Mouse (Mus musculus) midbrain, embryonic 15.5 days (tissue): Measurements from ENCODE around the gene Rbm20. TPM values are rescaled to one million over a fixed set of nuclear protein-coding genes. Genes with fewer than 3 reads are reported as not detected.

Source experiments
- ATAC-seq: fragments of 200-750 bp; cut with Nextera tagmentation; replicated peaks from 2 replicates; pipeline ENCODE4 v1.8.0; 2017; ENCODE audit warnings: moderate TSS enrichment
- H3K27ac ChIP-seq: fragments of 300-500 bp; sonication (generic); 2 replicates; pipeline ENCODE4 v1.5.1; 2015; ENCODE audit warnings: mild to moderate bottlenecking, inconsistent platforms
- H3K27me3 ChIP-seq: fragments of 300-500 bp; sonication (generic); replicated peaks from 2 replicates; pipeline ENCODE4 v1.6.1; 2015; ENCODE audit warnings: inconsistent platforms
- H3K36me3 ChIP-seq: fragments of 300-500 bp; sonication (generic); replicated peaks from 2 replicates; pipeline ENCODE4 v1.6.1; 2015; ENCODE audit warnings: inconsistent platforms
- H3K4me1 ChIP-seq: fragments of 300-500 bp; sonication (generic); 2 replicates; pipeline ENCODE4 v1.6.1; 2015; ENCODE audit warnings: inconsistent platforms
- H3K4me2 ChIP-seq: fragments of 300-500 bp; sonication (generic); 2 replicates; pipeline ENCODE4 v1.6.1; 2015; ENCODE audit warnings: inconsistent platforms, mild to moderate bottlenecking, moderate library complexity
- H3K4me3 ChIP-seq: fragments of 300-500 bp; sonication (generic); 2 replicates; pipeline ENCODE4 v1.5.1; 2015; ENCODE audit warnings: mild to moderate bottlenecking, inconsistent platforms
- H3K9ac ChIP-seq: fragments of 300-500 bp; sonication (generic); 2 replicates; pipeline ENCODE4 v1.6.1; 2015; ENCODE audit warnings: mild to moderate bottlenecking, inconsistent platforms
- H3K9me3 ChIP-seq: fragments of 300-500 bp; sonication (generic); 2 replicates; pipeline ENCODE4 v1.6.1; 2016; ENCODE audit warnings: inconsistent platforms
- WGBS: fragments of 180-500 bp; shearing (Covaris S2); methylation state at CpG from one replicate; pipeline ENCODE4 v1.1.7; 2015; ENCODE audit warnings: mixed read lengths; 5-methylcytosine and 5-hydroxymethylcytosine counted together
- polyA plus RNA-seq: library from polyadenylated mRNA; unstranded; fragments of >200 nt; fragmentation: Nextera tagmentation; extraction: Ambion mirVana; gene quantifications from 2 replicates; pipeline ENCODE4 v1.2.1, GENCODE M21; 2015

Rbm20 gene
- polyA plus RNA-seq, 1 experiment from 2014 or later, result 1.0 TPM

- no peaks in the 10 kb centered on the region for H3K36me3 ChIP-seq
- no peak overlapping the region for H3K9ac ChIP-seq
- WGBS, result 81% methylated on average over 11 of the region's 11 CpGs
- no peaks in the 10 kb centered on the region for H3K27me3 ChIP-seq
- ATAC-seq, result no peak
- no peak overlapping the region for H3K4me2 ChIP-seq
- H3K4me3 ChIP-seq, result no peak overlapping the region
- no peak overlapping the region for H3K27ac ChIP-seq
- no peaks in the 10 kb centered on the region for H3K9me3 ChIP-seq
- H3K4me1 ChIP-seq, result no peaks in the 10 kb centered on the region
Observed at GRCm38 (mm10) chr19:53726755-53727154, 49.6 kb downstream of the Rbm20 start.

DNA sequence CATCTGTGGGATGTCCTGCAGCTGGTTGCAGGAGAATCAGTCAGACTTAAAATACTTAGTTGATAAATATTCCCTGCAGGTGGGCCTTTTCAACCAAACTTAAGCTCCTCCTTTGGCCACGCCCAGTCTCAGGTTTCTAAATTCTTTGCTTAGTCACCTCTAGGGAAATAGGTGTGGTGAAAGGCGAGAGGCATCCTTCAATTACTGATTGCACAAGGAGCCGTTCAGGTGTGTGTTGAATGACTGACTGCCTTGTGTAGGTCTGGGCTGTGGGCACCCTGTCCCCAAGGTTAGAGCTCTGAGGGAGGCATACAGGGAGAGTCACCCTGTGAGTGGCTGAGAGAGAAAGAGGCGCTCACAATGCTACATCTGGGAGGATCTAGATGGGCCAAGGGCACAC lies 50.2 kb downstream of the Rbm20 start:
- Histone ChIP-seq H3K27me3 (no peaks in the 10 kb centered on the region), H3K27ac (no peak overlapping the region), H3K9ac (no peak overlapping the region), H3K4me1 (no peaks in the 10 kb centered on the region), H3K9me3 (no peaks in the 10 kb centered on the region), H3K36me3 (no peaks in the 10 kb centered on the region), H3K4me2 (no peak overlapping the region), H3K4me3 (no peak overlapping the region)
- no peak for ATAC-seq
- 66% methylated on average over 4 of the region's 4 CpGs for WGBS

DNA sequence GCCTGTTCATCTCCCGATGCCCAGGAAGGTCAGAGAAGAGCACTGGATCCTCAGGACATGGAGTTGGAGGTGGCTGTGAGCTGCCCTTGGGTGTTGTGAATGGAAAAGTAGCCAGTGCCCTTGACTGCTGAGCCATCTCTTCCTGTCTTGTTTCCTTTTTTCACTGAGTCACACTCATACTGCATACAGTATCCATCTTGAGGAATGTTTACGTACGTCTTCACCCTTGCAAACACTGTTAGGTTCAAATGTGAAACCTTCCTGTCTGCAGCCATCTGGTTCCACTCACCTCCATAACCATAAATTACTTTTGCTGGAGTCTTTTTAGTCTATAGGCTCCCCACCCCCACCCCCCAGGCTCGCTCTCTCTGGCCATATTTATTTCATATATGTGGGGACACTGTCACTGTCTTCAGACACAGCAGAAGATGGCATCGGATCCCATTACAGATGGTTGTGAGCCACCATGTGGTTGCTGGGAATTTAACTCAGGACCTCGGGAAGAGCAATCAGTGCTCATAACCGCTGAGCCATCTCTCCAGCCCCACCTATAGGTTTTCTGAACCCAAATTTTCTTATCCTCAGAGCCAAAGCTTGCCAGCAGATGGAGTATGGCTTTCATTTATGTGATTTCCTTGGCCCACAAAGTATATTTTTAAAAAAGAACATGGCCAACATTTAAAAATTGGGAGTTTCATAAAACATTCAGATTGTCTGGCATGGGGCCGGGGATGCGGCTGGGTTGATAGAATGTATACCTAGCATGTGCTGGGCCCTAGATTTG lies 51.0 kb downstream of the Rbm20 start:
- Histone ChIP-seq H3K4me3 (no peak overlapping the region), H3K9ac (no peak overlapping the region), H3K4me1 (no peaks in the 10 kb centered on the region), H3K9me3 (no peaks in the 10 kb centered on the region), H3K4me2 (no peak overlapping the region), H3K36me3 (no peaks in the 10 kb centered on the region), H3K27ac (no peak overlapping the region), H3K27me3 (no peaks in the 10 kb centered on the region)
- ATAC-seq, result no peak
- 85% methylated on average over 9 of the region's 9 CpGs for WGBS

DNA sequence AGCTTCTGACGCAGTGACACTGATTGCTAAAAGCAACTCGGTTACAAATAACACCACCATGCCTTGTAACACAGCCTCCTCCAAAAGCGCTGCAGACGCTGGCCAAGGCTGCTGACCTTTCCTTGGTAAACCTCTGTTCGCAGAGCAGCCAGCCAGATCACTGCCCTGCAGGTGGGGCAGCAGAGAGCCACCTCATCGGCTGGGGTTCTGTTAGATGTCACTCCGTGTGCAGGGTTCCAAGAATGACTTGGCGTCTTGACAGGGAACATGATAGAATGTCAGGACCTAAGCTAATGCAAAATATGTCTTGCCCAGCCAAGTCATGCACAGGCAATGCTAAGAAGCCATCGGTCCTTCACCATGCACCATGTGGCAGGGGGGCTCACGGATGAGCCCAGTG lies 52.8 kb downstream of the Rbm20 start:
- H3K27me3 ChIP-seq, result no peaks in the 10 kb centered on the region
- H3K9me3 ChIP-seq, result no peaks in the 10 kb centered on the region
- no peak overlapping the region for H3K4me3 ChIP-seq
- no peak overlapping the region for H3K27ac ChIP-seq
- WGBS, result 78% methylated on average over 10 of the region's 10 CpGs
- no peak for ATAC-seq
- no peaks in the 10 kb centered on the region for H3K36me3 ChIP-seq
- no peak overlapping the region for H3K9ac ChIP-seq
- H3K4me2 ChIP-seq, result no peak overlapping the region
- no peaks in the 10 kb centered on the region for H3K4me1 ChIP-seq

DNA sequence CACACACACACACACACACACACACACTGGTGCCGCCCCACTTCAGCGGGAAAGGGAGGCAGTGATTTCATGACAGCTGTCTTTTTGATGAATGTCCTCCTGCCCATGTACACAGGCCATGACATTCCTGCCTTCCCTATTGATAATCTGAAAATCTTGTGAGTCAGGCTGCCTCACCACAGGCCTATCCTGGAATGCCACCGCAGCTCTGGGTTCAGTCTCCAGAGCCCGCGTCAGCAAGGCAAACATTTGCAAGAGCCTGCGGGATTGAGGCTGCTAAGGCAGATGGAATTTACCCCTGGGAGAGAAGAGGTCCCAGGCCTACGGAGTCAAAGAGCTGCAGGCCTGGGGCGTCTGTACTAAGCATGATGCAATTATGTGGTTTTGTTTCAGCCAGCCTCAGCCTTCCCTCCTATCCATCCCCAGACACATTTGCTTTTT lies 54.7 kb downstream of the Rbm20 start:
- Histone ChIP-seq H3K4me2 (no peak overlapping the region), H3K9ac (no peak overlapping the region), H3K27me3 (no peaks in the 10 kb centered on the region), H3K4me1 (no peaks in the 10 kb centered on the region), H3K4me3 (no peak overlapping the region), H3K36me3 (no peaks in the 10 kb centered on the region), H3K9me3 (no peaks in the 10 kb centered on the region), H3K27ac (no peak overlapping the region)
- no peak for ATAC-seq
- 68% methylated on average over 8 of the region's 8 CpGs for WGBS

GRCm38 (mm10) chr19:53734845-53735244 lies 57.7 kb downstream of the Rbm20 start:
- H3K27ac ChIP-seq, result no peak overlapping the region
- H3K36me3 ChIP-seq, result no peaks in the 10 kb centered on the region
- no peaks in the 10 kb centered on the region for H3K9me3 ChIP-seq
- no peak overlapping the region for H3K4me3 ChIP-seq
- ATAC-seq, result no peak
- no peaks in the 10 kb centered on the region for H3K27me3 ChIP-seq
- H3K9ac ChIP-seq, result no peak overlapping the region
- no peak overlapping the region for H3K4me2 ChIP-seq
- no peaks in the 10 kb centered on the region for H3K4me1 ChIP-seq
- WGBS, result 56% methylated on average over 5 of the region's 5 CpGs

GRCm38 (mm10) chr19:53738701-53739131 lies 61.6 kb downstream of the Rbm20 start:
- no peak overlapping the region for H3K4me2 ChIP-seq
- H3K4me3 ChIP-seq, result no peak overlapping the region
- no peak for ATAC-seq
- no peaks in the 10 kb centered on the region for H3K36me3 ChIP-seq
- no peaks in the 10 kb centered on the region for H3K9me3 ChIP-seq
- no peaks in the 10 kb centered on the region for H3K4me1 ChIP-seq
- H3K9ac ChIP-seq, result no peak overlapping the region
- H3K27ac ChIP-seq, result no peak overlapping the region
- 72% methylated on average over 6 of the region's 6 CpGs for WGBS
- H3K27me3 ChIP-seq, result no peaks in the 10 kb centered on the region

DNA sequence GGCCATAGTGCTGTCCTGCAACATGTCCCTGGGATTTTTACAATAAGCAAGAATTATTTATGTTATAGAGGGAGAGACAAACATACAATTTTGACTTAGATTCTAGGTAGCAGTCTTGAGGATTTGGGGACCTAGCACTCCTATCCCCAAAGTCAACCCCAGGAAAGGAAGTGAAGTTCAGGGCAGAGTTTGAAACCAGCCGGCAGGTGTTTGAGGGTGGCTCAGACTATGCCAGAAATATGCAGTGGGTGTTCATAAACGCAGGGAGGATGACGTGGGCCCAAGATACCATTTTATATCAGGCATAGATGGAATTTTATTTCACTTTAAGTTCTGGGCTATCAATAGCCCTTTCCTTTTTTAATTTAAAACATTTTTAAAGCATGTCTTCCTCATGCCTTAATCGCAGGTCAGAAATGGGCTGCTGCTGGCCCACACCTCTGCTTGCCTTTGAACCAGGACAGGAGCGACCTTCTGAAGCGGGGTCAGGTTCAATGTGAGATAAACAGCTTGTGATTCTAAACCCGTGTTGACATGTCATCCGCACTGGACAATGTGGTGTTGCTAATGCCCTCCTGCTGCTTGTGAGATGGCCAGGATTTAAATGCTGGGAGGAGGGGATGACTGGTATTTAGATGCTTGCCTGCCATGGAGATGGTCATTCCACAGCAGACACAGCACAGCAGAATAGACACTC lies 62.6 kb downstream of the Rbm20 start:
- Histone ChIP-seq H3K9ac (no peak overlapping the region), H3K27me3 (no peaks in the 10 kb centered on the region), H3K4me1 (no peaks in the 10 kb centered on the region), H3K4me2 (no peak overlapping the region), H3K27ac (no peak overlapping the region), H3K4me3 (no peak overlapping the region), H3K36me3 (no peaks in the 10 kb centered on the region), H3K9me3 (no peaks in the 10 kb centered on the region)
- no peak for ATAC-seq
- 66% methylated on average over 8 of the region's 8 CpGs for WGBS

DNA sequence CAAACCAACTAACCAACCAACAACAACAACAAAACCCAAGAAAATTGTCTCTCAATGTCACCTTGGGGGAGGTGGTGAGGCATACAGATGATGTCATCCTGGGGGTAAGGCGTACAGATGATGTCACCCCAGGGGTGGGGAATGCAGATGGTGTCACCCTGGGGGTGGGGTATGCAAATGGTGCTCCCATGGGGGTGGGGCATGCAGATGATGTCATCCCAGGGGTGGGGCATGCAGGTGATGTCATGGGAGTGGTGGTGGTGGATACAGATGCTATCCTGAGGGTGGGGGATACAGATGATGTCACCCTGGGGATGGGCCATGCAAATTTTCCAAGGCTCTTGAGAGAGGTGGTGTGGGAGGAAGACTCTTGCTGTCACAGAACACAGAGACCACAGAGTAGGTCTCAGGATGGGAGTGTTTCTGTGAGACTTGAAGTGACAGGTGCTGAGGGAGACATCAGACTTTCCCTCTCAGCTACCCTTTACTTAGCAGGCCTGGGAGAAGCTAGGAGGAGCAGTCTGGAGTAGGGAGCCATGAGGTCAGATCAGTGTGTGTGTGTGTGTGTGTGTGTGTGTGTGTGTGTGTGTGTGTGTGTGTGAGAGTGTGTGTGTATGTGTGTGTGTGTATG lies 63.8 kb downstream of the Rbm20 start:
- no peak overlapping the region for H3K27ac ChIP-seq
- no peak overlapping the region for H3K4me3 ChIP-seq
- no peak overlapping the region for H3K9ac ChIP-seq
- no peaks in the 10 kb centered on the region for H3K36me3 ChIP-seq
- WGBS, result 84% methylated on average over 1 of the region's 1 CpGs
- H3K27me3 ChIP-seq, result no peaks in the 10 kb centered on the region
- no peak for ATAC-seq
- H3K4me2 ChIP-seq, result no peak overlapping the region
- no peaks in the 10 kb centered on the region for H3K9me3 ChIP-seq
- no peaks in the 10 kb centered on the region for H3K4me1 ChIP-seq

DNA sequence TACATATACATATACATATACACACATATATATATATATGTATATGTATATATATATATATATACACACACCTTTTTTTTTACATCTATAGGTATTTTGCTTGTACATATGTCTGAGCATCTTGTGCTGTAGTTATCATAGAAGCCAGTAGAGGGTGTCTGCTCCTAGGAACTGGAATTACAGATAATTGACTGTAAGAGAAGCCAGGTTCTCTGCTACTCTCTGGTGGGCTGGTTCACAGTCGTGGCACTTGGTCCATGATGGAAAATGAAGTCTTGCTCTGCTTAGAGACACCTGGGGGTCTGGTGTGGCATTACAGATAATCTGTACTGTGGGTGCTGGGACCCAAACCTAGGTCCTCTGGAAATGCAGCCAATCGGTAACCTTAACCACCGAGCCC lies 64.8 kb downstream of the Rbm20 start:
- Histone ChIP-seq H3K27ac (no peak overlapping the region), H3K9me3 (no peaks in the 10 kb centered on the region), H3K36me3 (no peaks in the 10 kb centered on the region), H3K4me2 (no peak overlapping the region), H3K4me1 (no peaks in the 10 kb centered on the region), H3K4me3 (no peak overlapping the region), H3K9ac (no peak overlapping the region), H3K27me3 (no peaks in the 10 kb centered on the region)
- no peak for ATAC-seq
- 64% methylated on average over 3 of the region's 3 CpGs for WGBS

- no peaks in the 10 kb centered on the region for H3K27me3 ChIP-seq
- H3K36me3 ChIP-seq, result no peaks in the 10 kb centered on the region
- ATAC-seq, result no peak
- H3K4me3 ChIP-seq, result no peak overlapping the region
- no peak overlapping the region for H3K4me2 ChIP-seq
- 97% methylated on average over 3 of the region's 3 CpGs for WGBS
- no peaks in the 10 kb centered on the region for H3K4me1 ChIP-seq
- no peak overlapping the region for H3K9ac ChIP-seq
- H3K27ac ChIP-seq, result no peak overlapping the region
- H3K9me3 ChIP-seq, result no peaks in the 10 kb centered on the region
Observed at GRCm38 (mm10) chr19:53745354-53745753, 68.2 kb downstream of the Rbm20 start.

- H3K4me1 ChIP-seq, result no peaks in the 10 kb centered on the region
- no peaks in the 10 kb centered on the region for H3K9me3 ChIP-seq
- no peak overlapping the region for H3K4me2 ChIP-seq
- no peaks in the 10 kb centered on the region for H3K27me3 ChIP-seq
- 80% methylated on average over 9 of the region's 9 CpGs for WGBS
- H3K27ac ChIP-seq, result no peak overlapping the region
- no peak overlapping the region for H3K4me3 ChIP-seq
- H3K36me3 ChIP-seq, result no peaks in the 10 kb centered on the region
- ATAC-seq, result no peak
- H3K9ac ChIP-seq, result no peak overlapping the region
Observed at GRCm38 (mm10) chr19:53746116-53746515, 69.0 kb downstream of the Rbm20 start.
